Mouse (Mus musculus): ENCODE measurements at regions not wholly inside any gene's neighbourhood (a gene's known extent, or its start where the extent isn't known, plus 50 kb on each side); places are given as distances from the start of the nearest gene placed in this dataset.

- 60% methylated on average over 3 of the region's 3 CpGs for WGBS
These were observed 151.1 kb downstream of the Cd24a start for GRCm38 (mm10) chr10:43729184-43729583.

GRCm38 (mm10) chr10:43733618-43734415 is 155.7 kb downstream of the Cd24a start:
- no peak overlapping the region for H3K4me3 ChIP-seq (ENCODE audit: low read length)
- WGBS, result 87% methylated on average over 13 of the region's 13 CpGs
- ATAC-seq, result no peak
- H3K4me1 ChIP-seq (ENCODE audit: insufficient read depth, low read length), result no peaks in the 10 kb centered on the region
- no peak overlapping the region for H3K27ac ChIP-seq
- no peaks in the 10 kb centered on the region for H3K27me3 ChIP-seq (ENCODE audit: insufficient read depth, low read length)
- DNase-seq (ENCODE audit: low spot score), result no peak
- H3K4me2 ChIP-seq (ENCODE audit: low read depth, low read length), result no peak overlapping the region
- no peaks in the 10 kb centered on the region for H3K36me3 ChIP-seq (ENCODE audit: insufficient read depth, low read length)
- TF ChIP-seq CTCF (IDR thresholded peaks at IDR 0.05; ENCODE audit: low read depth), result no peak
- no peaks in the 10 kb centered on the region for H3K9me3 ChIP-seq (ENCODE audit: low read length)
- no peak overlapping the region for H3K9ac ChIP-seq (replicated peaks; ENCODE audit: low read length)

More at GRCm38 (mm10) chr10:43729184-43729583, 151.1 kb downstream of the Cd24a start:
- no peaks in the 10 kb centered on the region for H3K36me3 ChIP-seq (ENCODE audit: insufficient read depth, low read length)
- no peak overlapping the region for H3K4me2 ChIP-seq (ENCODE audit: low read depth, low read length)
- H3K27me3 ChIP-seq (ENCODE audit: insufficient read depth, low read length), result no peaks in the 10 kb centered on the region
- no peak for DNase-seq (ENCODE audit: low spot score)
- no peak overlapping the region for H3K27ac ChIP-seq
- H3K9me3 ChIP-seq (ENCODE audit: low read length), result no peaks in the 10 kb centered on the region
- H3K9ac ChIP-seq (replicated peaks; ENCODE audit: low read length), result no peak overlapping the region
- no peaks in the 10 kb centered on the region for H3K4me1 ChIP-seq (ENCODE audit: insufficient read depth, low read length)
- ATAC-seq, result no peak
- no peak overlapping the region for H3K4me3 ChIP-seq (ENCODE audit: low read length)
- TF ChIP-seq CTCF (IDR thresholded peaks at IDR 0.05; ENCODE audit: low read depth), result no peak

GRCm38 (mm10) chr10:43739181-43739580 is 161.1 kb downstream of the Cd24a start:
- H3K9me3 ChIP-seq (ENCODE audit: low read length), result no peaks in the 10 kb centered on the region
- no peaks in the 10 kb centered on the region for H3K27me3 ChIP-seq (ENCODE audit: insufficient read depth, low read length)
- H3K36me3 ChIP-seq (ENCODE audit: insufficient read depth, low read length), result no peaks in the 10 kb centered on the region
- no peak overlapping the region for H3K27ac ChIP-seq
- no peak overlapping the region for H3K4me3 ChIP-seq (ENCODE audit: low read length)
- ATAC-seq, result no peak
- DNase-seq (ENCODE audit: low spot score), result no peak
- no peak for TF ChIP-seq CTCF (IDR thresholded peaks at IDR 0.05; ENCODE audit: low read depth)
- WGBS, result 84% methylated on average over 2 of the region's 2 CpGs
- peaks cover 8% of the 10 kb centered on the region; the same call in 1 of the 2 replicates for H3K4me1 ChIP-seq (ENCODE audit: insufficient read depth, low read length)
- H3K4me2 ChIP-seq (ENCODE audit: low read depth, low read length), result no peak overlapping the region
- H3K9ac ChIP-seq (replicated peaks; ENCODE audit: low read length), result no peak overlapping the region

- DNase-seq (ENCODE audit: low spot score) (no peak), ATAC-seq (no peak; the same call in 1 of the 2 replicates)
- Histone ChIP-seq H3K27ac (peak overlapping the region; percentile 73; the same call in 1 of the 2 replicates), H3K36me3 (ENCODE audit: insufficient read depth, low read length) (no peaks in the 10 kb centered on the region), H3K4me3 (ENCODE audit: low read length) (no peak overlapping the region), H3K4me1 (ENCODE audit: insufficient read depth, low read length) (peaks cover 8% of the 10 kb centered on the region; the same call in 1 of the 2 replicates), H3K9ac (replicated peaks; ENCODE audit: low read length) (no peak overlapping the region), H3K4me2 (ENCODE audit: low read depth, low read length) (no peak overlapping the region), H3K9me3 (ENCODE audit: low read length) (no peaks in the 10 kb centered on the region), H3K27me3 (ENCODE audit: insufficient read depth, low read length) (no peaks in the 10 kb centered on the region)
- WGBS, result 36% methylated on average over 8 of the region's 8 CpGs
- TF ChIP-seq CTCF (IDR thresholded peaks at IDR 0.05; ENCODE audit: low read depth), result no peak
These were observed 161.6 kb downstream of the Cd24a start for GRCm38 (mm10) chr10:43739718-43740117.

- no peaks in the 10 kb centered on the region for H3K9me3 ChIP-seq (ENCODE audit: low read length)
- ATAC-seq (peak; percentile 80), DNase-seq (ENCODE audit: low spot score) (peak; percentile 67)
- peak overlapping the region; percentile 73 for H3K27ac ChIP-seq
- H3K27me3 ChIP-seq (ENCODE audit: insufficient read depth, low read length), result no peaks in the 10 kb centered on the region
- WGBS, result 24% methylated on average over 13 of the region's 13 CpGs
- H3K4me1 ChIP-seq (ENCODE audit: insufficient read depth, low read length), result peaks cover 8% of the 10 kb centered on the region; the same call in 1 of the 2 replicates
- no peak overlapping the region for H3K4me3 ChIP-seq (ENCODE audit: low read length)
- TF ChIP-seq CTCF (IDR thresholded peaks at IDR 0.05; ENCODE audit: low read depth), result no peak
- no peak overlapping the region for H3K9ac ChIP-seq (replicated peaks; ENCODE audit: low read length)
- H3K4me2 ChIP-seq (ENCODE audit: low read depth, low read length), result peak overlapping the region; percentile 27; the same call in 1 of the 2 replicates
- H3K36me3 ChIP-seq (ENCODE audit: insufficient read depth, low read length), result no peaks in the 10 kb centered on the region
These were observed 161.2 kb downstream of the Qrsl1 start for GRCm38 (mm10) chr10:43740204-43740865.

- Histone ChIP-seq H3K27me3 (ENCODE audit: insufficient read depth, low read length) (no peaks in the 10 kb centered on the region), H3K4me3 (ENCODE audit: low read length) (no peak overlapping the region), H3K36me3 (ENCODE audit: insufficient read depth, low read length) (no peaks in the 10 kb centered on the region), H3K9ac (replicated peaks; ENCODE audit: low read length) (no peak overlapping the region), H3K4me2 (ENCODE audit: low read depth, low read length) (no peak overlapping the region), H3K4me1 (ENCODE audit: insufficient read depth, low read length) (peaks cover 8% of the 10 kb centered on the region; the same call in 1 of the 2 replicates), H3K27ac (no peak overlapping the region), H3K9me3 (ENCODE audit: low read length) (no peaks in the 10 kb centered on the region)
- no peak for DNase-seq (ENCODE audit: low spot score)
- peak; percentile 7; the same call in 1 of the 2 replicates for ATAC-seq
- WGBS, result 54% methylated on average over 18 of the region's 18 CpGs
- no peak for TF ChIP-seq CTCF (IDR thresholded peaks at IDR 0.05; ENCODE audit: low read depth)
These were observed 160.0 kb downstream of the Qrsl1 start for GRCm38 (mm10) chr10:43741361-43742084.
